Mouse (Mus musculus) liver, embryonic 14.5 days (tissue): ENCODE measurements around the gene Exo1. TPM values are rescaled to one million over a fixed set of nuclear protein-coding genes. Genes with fewer than 3 reads are reported as not detected.

Experiments
- ATAC-seq: fragments of 200-750 bp; cut with Nextera tagmentation; 2 replicates; pipeline ENCODE4 v1.8.0; 2017; ENCODE audit warnings: moderate number of reproducible peaks, mild to moderate bottlenecking, moderate library complexity; ENCODE audit not compliant: insufficient read depth
- DNase-seq, 3 experiments: peaks; one replicate each; pipeline ENCODE4 v3.0.0-alpha.2; 2012 to 2013; ENCODE audit warnings: low read depth in 3 of 3, low spot score in 3 of 3
- H3K27ac ChIP-seq: fragments of 300-500 bp; sonication (generic); 2 replicates; pipeline ENCODE4 v1.5.1; 2014; ENCODE audit warnings: moderate library complexity, mild to moderate bottlenecking, control low read depth, inconsistent platforms
- H3K27me3 ChIP-seq: fragments of 300-500 bp; sonication (generic); 2 replicates; pipeline ENCODE4 v1.6.1; 2014; ENCODE audit warnings: mild to moderate bottlenecking, low read length, moderate library complexity; ENCODE audit not compliant: control insufficient read depth, insufficient read depth
- H3K36me3 ChIP-seq: fragments of 300-500 bp; sonication (generic); replicated peaks from 2 replicates; pipeline ENCODE4 v1.6.1; 2014; ENCODE audit warnings: low read depth; ENCODE audit not compliant: control insufficient read depth, insufficient read depth
- H3K4me1 ChIP-seq, 2 experiments: fragments of 200-500 bp in 1 of 2; fragments of 300-500 bp in 1 of 2; sonication (generic) in 1 of 2; replicated peaks; 2 replicates each; pipeline ENCODE4 v1.6.1; 2012 to 2014; ENCODE audit warnings: antibody characterized with exemption in 1 of 2, inconsistent platforms in 1 of 2, low read length in 1 of 2; ENCODE audit not compliant: control insufficient read depth in 2 of 2, insufficient read depth in 2 of 2
- H3K4me2 ChIP-seq: fragments of 300-500 bp; sonication (generic); 2 replicates; pipeline ENCODE4 v1.6.1; 2014; ENCODE audit warnings: low read depth, mild to moderate bottlenecking, control low read depth, moderate library complexity
- H3K4me3 ChIP-seq, 2 experiments: fragments of 200-500 bp in 1 of 2; fragments of 300-500 bp in 1 of 2; sonication (generic) in 1 of 2; 2 replicates each; pipeline ENCODE4 v1.5.1; 2012 to 2014; ENCODE audit warnings: low read depth in 2 of 2, low read length in 2 of 2, mild to moderate bottlenecking in 2 of 2, control low read depth in 1 of 2, inconsistent platforms in 1 of 2, moderate library complexity in 1 of 2; ENCODE audit not compliant: insufficient read depth in 1 of 2
- H3K9ac ChIP-seq: fragments of 300-500 bp; sonication (generic); replicated peaks from 2 replicates; pipeline ENCODE4 v1.6.1; 2014; ENCODE audit warnings: mild to moderate bottlenecking, control low read depth, moderate library complexity
- H3K9me3 ChIP-seq: fragments of 300-500 bp; sonication (generic); 2 replicates; pipeline ENCODE4 v1.6.1; 2016; ENCODE audit warnings: low read length, mixed read lengths; ENCODE audit not compliant: control insufficient read depth
- CTCF ChIP-seq: IDR thresholded peaks from 2 replicates; pipeline ENCODE4 v1.5.1; 2016; ENCODE audit warnings: antibody characterized with exemption, low read depth, control low read depth
- EP300 ChIP-seq: IDR thresholded peaks from 2 replicates; pipeline ENCODE4 v1.6.1; 2016; ENCODE audit warnings: antibody characterized with exemption, low read depth
- WGBS: fragments of 180-500 bp; shearing (Covaris S2); extraction: QIAGEN DNeasy Blood & Tissue Kit; methylation state at CpG from one replicate; pipeline ENCODE4 v1.1.7; 2014; ENCODE audit not compliant: insufficient replicate concordance; 5-methylcytosine and 5-hydroxymethylcytosine counted together
- polyA plus RNA-seq, 2 experiments: library from polyadenylated mRNA; depleted of rRNA in 1 of 2; stranded (reverse) in 1 of 2; unstranded in 1 of 2; fragments of >200 nt; fragmentation: Nextera tagmentation in 1 of 2; extraction: Ambion mirVana in 1 of 2; gene quantifications; 2 replicates each; pipeline versions ENCODE4 v1.2.1 to v1.2.3; 2012 to 2014

Gene Exo1
- polyA plus RNA-seq, 2 experiments = 10.9 to 39.2 TPM

- TF ChIP-seq EP300 (no peak), CTCF (no peak)
- Histone ChIP-seq H3K9me3 (no peaks in the 10 kb centered on the region), H3K27me3 (no peaks in the 10 kb centered on the region), H3K4me3 (no peak overlapping the region), H3K4me1 (peaks cover 0 to 6% of the 10 kb centered on the region in 2 experiments; a peak in 2 of 4 replicates), H3K36me3 (peaks cover 19% of the 10 kb centered on the region), H3K9ac (no peak overlapping the region), H3K4me2 (no peak overlapping the region), H3K27ac (no peak overlapping the region)
- whole genome bisulfite sequencing = 58% methylated on average over 3 of the region's 3 CpGs
- no peak for DNase-seq
- ATAC-seq = no peak
Measured at GRCm38 (mm10) chr1:175912038-175912437, 31.7 kb downstream of the Exo1 start.

DNA sequence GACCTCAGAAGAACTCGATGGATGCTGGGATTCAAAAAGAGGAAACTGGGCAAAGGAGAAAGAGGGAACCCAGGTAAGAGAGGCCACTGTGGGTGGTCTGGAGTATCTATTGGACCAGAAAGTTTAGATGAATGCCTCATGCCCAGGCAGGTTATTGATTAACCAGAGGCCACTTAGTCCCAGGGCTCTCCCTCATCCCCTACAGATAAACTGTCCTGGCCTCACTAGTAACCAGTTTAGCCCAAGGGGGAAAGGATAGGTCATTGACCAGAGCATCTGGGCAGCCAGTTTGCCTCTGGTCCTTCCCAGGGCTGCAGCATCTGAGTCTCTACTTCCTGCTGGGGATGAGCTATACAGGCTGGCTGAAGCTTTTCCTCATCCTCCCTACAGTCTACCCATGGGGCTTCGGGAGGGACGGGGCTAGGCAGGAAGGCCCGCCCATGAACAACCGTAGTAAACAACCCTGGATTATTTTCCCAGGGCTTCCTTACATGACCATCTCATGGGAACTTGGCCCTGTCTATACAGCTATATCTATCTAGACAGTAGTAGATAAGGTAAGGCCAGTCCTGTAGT lies 33.4 kb downstream of the Exo1 start:
- ATAC-seq (no peak), DNase-seq (no peak)
- Histone ChIP-seq H3K4me1 (peaks cover 0 to 6% of the 10 kb centered on the region in 2 experiments; a peak in 2 of 4 replicates), H3K27ac (no peak overlapping the region), H3K27me3 (no peaks in the 10 kb centered on the region), H3K9me3 (no peaks in the 10 kb centered on the region), H3K9ac (no peak overlapping the region), H3K4me2 (no peak overlapping the region), H3K4me3 (no peak overlapping the region), H3K36me3 (peaks cover 10% of the 10 kb centered on the region)
- 60% methylated on average over 5 of the region's 5 CpGs for WGBS
- TF ChIP-seq CTCF (no peak), EP300 (no peak)

DNA sequence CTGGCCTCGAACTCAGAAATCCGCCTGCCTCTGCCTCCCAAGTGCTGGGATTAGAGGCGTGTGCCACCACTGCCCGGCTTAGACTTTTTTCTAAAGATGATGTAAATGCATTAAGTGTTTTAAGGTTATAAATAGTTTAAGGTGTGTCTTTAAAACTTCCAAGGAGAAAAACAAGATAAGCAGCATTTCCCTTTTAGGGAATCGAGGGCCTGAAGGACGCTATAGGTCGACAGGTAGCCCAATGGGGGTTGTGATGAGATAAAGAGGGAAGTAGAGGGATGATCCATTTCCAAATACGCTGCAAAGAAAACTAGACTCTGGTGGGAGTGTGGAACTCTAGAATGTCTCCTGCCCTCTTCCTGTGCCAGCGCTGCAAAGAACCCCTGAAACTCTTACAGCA lies 39.6 kb downstream of the Exo1 start, which contains the start of gene Gm38100:
Gm38100 (plus strand) TSS at position 301 of the 400 bp plus-strand sequence.
- Histone ChIP-seq H3K9me3 (no peaks in the 10 kb centered on the region), H3K4me3 (no peak within 1 kb of the TSS), H3K27me3 (no peaks in the 10 kb centered on the region), H3K4me1 (no peaks in the 10 kb centered on the region), H3K9ac (no peak within 1 kb of the TSS), H3K4me2 (no peak within 1 kb of the TSS), H3K36me3 (no peaks in the 10 kb centered on the region), H3K27ac (no peak within 1 kb of the TSS)
- 56% methylated on average over 9 of the region's 9 CpGs for WGBS
- ATAC-seq (no peak), DNase-seq (no peak)
- TF ChIP-seq CTCF (no peak), EP300 (no peak)

DNA sequence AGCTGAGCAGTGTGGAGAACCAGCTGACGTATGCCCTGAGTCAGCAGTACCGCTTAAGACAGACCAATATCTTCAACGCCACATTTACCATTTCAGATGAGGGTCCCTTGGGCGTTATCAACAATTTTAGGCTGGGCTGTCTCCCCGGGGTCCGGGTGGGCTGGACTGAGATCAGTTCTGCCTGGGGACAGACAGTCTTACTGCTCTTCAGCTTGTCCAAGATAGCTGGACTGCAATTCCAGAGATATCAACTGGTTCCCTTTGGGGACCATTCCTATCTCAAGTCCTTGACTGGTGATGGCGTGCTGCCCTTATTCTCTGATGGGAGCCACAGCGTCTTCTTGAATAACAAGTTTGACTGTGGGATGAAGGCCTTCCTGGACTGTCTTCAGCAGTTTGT lies 40.7 kb downstream of the Exo1 start:
- no peaks in the 10 kb centered on the region for H3K36me3 ChIP-seq
- no peak for TF ChIP-seq EP300
- no peak for TF ChIP-seq CTCF
- H3K4me1 ChIP-seq = no peaks in the 10 kb centered on the region
- H3K4me2 ChIP-seq = no peak overlapping the region
- no peak overlapping the region for H3K9ac ChIP-seq
- H3K4me3 ChIP-seq = no peak overlapping the region
- ATAC-seq (no peak), DNase-seq (no peak)
- 65% methylated on average over 8 of the region's 8 CpGs for WGBS
- no peaks in the 10 kb centered on the region for H3K27me3 ChIP-seq
- H3K9me3 ChIP-seq = no peaks in the 10 kb centered on the region
- no peak overlapping the region for H3K27ac ChIP-seq

DNA sequence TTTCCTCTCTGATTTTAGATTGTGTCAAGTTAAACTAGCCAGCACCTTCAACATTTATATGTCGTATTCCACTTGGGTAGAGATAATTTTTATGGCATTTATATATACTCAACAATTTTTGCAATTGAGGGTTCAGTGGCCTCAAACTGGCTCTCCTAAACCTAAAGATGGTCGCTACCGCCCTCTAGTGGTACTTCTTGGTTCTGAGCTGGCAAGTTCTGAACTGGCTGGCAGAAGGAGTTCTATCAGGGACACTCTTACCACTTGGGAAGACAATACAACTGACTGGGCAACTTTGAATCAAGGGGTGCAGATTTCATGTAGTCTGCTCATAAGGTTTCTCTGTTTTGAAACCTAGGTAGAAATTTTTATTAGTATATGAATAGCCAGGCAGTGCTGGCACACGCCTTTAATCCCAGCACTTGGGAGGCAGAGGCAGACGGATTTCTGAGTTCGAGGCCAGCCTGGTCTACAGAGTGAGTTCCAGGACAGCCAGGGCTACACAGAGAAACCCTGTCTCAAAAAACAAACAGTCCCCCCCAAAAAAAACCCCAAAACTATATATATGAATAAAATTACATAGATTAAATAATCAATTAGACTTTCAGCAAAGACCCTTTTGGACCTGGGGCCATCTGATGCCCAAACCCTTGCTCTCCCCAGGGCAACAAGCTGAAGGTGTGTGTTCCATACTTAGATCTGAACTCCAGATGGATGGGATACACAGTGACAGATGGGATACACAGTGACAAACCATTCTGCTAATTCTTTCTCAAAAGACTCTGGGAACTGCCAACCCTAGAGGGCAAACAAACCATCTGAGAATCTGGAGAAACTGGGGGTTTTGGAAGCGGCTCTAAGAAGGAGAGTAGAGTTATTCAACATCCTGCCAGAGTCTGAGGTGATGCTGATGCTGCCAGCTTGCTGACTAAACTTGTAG lies 43.7 kb downstream of the Exo1 start:
- ATAC-seq = no peak
- no peaks in the 10 kb centered on the region for H3K9me3 ChIP-seq
- H3K4me2 ChIP-seq = no peak overlapping the region
- WGBS = 36% methylated on average over 7 of the region's 7 CpGs
- no peak overlapping the region for H3K27ac ChIP-seq
- no peak for TF ChIP-seq EP300
- peak; percentile 72 for TF ChIP-seq CTCF
- no peaks in the 10 kb centered on the region for H3K36me3 ChIP-seq
- no peaks in the 10 kb centered on the region for H3K4me1 ChIP-seq
- no peak overlapping the region for H3K9ac ChIP-seq
- no peak overlapping the region for H3K4me3 ChIP-seq
- no peaks in the 10 kb centered on the region for H3K27me3 ChIP-seq
- DNase-seq = peak; percentile 13 to 37 (median 25)
